Mouse (Mus musculus): ENCODE measurements around the gene Slc13a5. TPM values are rescaled to one million over a fixed set of nuclear protein-coding genes. Genes with fewer than 3 reads are reported as not detected.

The Slc13a5 gene
- polyA plus RNA-seq, 1 experiment from 2014 or later: 0.14 TPM

Other genes with a start within 250 kb of the Slc13a5 start
- 0.36 and 0.52 TPM in 2 replicates for gene Aipl1, start 229.7 kb downstream of the Slc13a5 start, polyA plus RNA-seq (2016; fragmentation: Nextera tagmentation; extraction: Ambion mirVana)
- 219 and 242 TPM in 2 replicates for gene Pimreg, start 225.2 kb downstream of the Slc13a5 start, polyA plus RNA-seq (2016; fragmentation: Nextera tagmentation; extraction: Ambion mirVana)
- gene Pitpnm3, start 131.4 kb downstream of the Slc13a5 start, polyA plus RNA-seq (2016; fragmentation: Nextera tagmentation; extraction: Ambion mirVana): 0.23 and 0.24 TPM in 2 replicates
- gene Gm43951, start 60.4 kb downstream of the Slc13a5 start, polyA plus RNA-seq (2016; fragmentation: Nextera tagmentation; extraction: Ambion mirVana): 0.72 and 0.83 TPM in 2 replicates
- 17.1 and 19.9 TPM in 2 replicates for gene 4933427D14Rik, start 59.8 kb downstream of the Slc13a5 start, polyA plus RNA-seq (2016; fragmentation: Nextera tagmentation; extraction: Ambion mirVana)
- 180 TPM in 2 replicates for gene Txndc17, start 59.7 kb downstream of the Slc13a5 start, polyA plus RNA-seq (2016; fragmentation: Nextera tagmentation; extraction: Ambion mirVana)
- gene Med31, start 51.6 kb downstream of the Slc13a5 start, polyA plus RNA-seq (2016; fragmentation: Nextera tagmentation; extraction: Ambion mirVana): 46.7 and 50.8 TPM in 2 replicates
- gene Xaf1, start 34.4 kb upstream of the Slc13a5 start, polyA plus RNA-seq (2016; fragmentation: Nextera tagmentation; extraction: Ambion mirVana): 3.2 and 3.4 TPM in 2 replicates
- gene Fbxo39, start 47.2 kb upstream of the Slc13a5 start, polyA plus RNA-seq (2016; fragmentation: Nextera tagmentation; extraction: Ambion mirVana): not detected in 2 replicates
- gene Tekt1, start 95.2 kb upstream of the Slc13a5 start, polyA plus RNA-seq (2016; fragmentation: Nextera tagmentation; extraction: Ambion mirVana): 6.3 and 7.2 TPM in 2 replicates
- 16.4 and 16.6 TPM in 2 replicates for gene Smtnl2, start 144.5 kb upstream of the Slc13a5 start, polyA plus RNA-seq (2016; fragmentation: Nextera tagmentation; extraction: Ambion mirVana)
- 0.10 TPM in 1 of 2 replicates, not detected in the other for gene Ggt6, start 168.3 kb upstream of the Slc13a5 start, polyA plus RNA-seq (2016; fragmentation: Nextera tagmentation; extraction: Ambion mirVana)
- 257 and 263 TPM in 2 replicates for gene Mybbp1a, start 174.1 kb upstream of the Slc13a5 start, polyA plus RNA-seq (2016; fragmentation: Nextera tagmentation; extraction: Ambion mirVana)
- gene Spns2, start 222.7 kb upstream of the Slc13a5 start, polyA plus RNA-seq (2016; fragmentation: Nextera tagmentation; extraction: Ambion mirVana): 3.3 TPM in 2 replicates

All from embryonic facial prominence, embryonic 10.5 days (tissue).